Mouse (Mus musculus): ENCODE results near the gene Mcf2l.

- no peak for TF ChIP-seq CTCF (conservative IDR thresholded peaks at IDR 0.05; ENCODE audit: low read length)
- no peak for TF ChIP-seq NANOG (IDR thresholded peaks at IDR 0.05; ENCODE audit: borderline replicate concordance, low read length)
- no peak for TF ChIP-seq POU5F1 (IDR thresholded peaks at IDR 0.05; ENCODE audit: borderline replicate concordance, low read length)
Observed at GRCm38 (mm10) chr8:12932520-12932919, 58.9 kb downstream of the Mcf2l start.

Measured in E14TG2a.4 (cell line).